Mouse (Mus musculus): ENCODE data around the gene Hprt.

Hprt gene

DNA sequence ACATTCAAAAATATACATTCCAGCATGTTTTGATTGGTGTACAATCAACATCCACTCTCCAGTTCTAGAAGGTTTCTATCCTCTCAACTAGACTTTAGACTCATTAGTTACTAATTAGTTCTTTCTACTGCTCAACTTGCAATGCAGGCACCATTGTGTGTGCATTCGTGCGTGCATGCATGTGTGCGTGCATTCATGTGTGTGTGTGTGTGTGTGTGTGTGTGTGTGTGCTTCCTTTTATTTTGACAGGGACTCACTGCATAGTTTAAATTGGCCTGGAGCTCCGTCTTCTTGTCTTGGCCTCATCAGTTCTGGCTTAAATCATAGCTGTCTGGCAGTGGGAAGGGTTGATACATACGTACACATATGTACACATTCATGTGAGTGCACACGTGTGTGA is 53.1 kb downstream of the Hprt start:
- DNase-seq (ENCODE audit: low spot score), result no peak

- DNase-seq (ENCODE audit: low spot score), result no peak
These were observed 57.4 kb downstream of the Hprt start for GRCm38 (mm10) chrX:53045187-53045903.

DNA sequence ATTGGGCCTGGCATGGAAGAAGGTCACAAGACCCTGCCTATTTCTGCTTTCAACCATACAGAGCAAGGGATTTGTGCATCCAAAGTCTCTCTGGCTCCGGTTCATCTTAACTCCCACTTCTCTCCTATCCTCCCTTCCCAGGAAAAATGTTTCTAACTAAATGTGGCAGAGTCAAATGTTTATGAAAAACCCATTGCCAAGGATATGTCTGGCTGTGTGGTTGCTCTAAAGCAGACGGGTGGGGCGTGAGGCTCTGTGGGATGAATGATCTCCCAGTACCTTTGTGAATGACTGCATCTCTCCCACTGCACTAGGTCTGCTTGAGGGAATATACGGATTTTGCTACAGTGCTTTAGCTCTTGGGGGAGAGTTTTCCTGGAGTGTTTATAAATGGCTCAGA is 58.1 kb downstream of the Hprt start:
- DNase-seq (ENCODE audit: low spot score), result no peak

- DNase-seq (ENCODE audit: low spot score), result no peak
These were observed 59.0 kb downstream of the Hprt start for GRCm38 (mm10) chrX:53046911-53047310.

DNA sequence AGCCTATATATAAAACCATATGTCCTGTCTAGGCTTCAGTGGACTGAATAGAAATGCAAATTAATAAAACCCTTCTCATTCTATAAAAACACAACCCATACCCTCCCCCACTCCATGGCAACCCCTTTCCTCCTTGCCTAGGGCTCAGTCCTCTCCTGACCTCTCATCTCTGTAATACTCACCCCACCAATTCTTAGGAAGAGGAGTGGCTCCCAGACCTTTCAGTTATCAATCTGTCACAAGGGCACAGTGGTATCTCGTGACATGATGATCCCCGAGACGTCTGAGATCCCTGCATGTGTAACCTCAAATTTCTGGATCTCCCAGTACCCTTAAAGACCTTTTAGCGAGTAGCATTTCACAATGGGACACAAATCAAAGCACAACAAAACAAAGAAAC is 61.3 kb downstream of the Hprt start:
- no peak for DNase-seq (ENCODE audit: low spot score)

DNA sequence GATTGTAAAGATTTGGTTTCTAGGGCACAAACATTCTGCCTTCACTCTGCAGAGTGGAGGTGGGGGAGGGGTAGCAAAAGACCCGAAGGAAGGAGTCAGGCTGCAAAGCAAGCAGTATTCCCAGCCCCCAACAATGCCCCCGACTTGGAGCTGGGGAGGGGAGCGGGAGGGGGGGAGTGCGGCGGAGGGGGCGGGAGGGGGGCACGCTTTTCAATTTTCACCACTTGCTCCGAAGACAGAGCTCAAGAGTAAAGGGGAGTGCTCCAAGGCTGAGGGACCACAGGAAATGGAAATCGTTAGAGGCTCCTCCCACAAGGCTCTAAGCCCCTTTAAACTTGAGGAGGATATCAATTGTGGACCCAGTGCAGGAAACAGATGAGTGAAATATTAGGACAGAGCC is 62.4 kb downstream of the Hprt start:
- DNase-seq (ENCODE audit: low spot score), result no peak

GRCm38 (mm10) chrX:53052652-53053500 is 64.9 kb downstream of the Hprt start:
- peak; percentile 57 for DNase-seq (ENCODE audit: low spot score)

DNA sequence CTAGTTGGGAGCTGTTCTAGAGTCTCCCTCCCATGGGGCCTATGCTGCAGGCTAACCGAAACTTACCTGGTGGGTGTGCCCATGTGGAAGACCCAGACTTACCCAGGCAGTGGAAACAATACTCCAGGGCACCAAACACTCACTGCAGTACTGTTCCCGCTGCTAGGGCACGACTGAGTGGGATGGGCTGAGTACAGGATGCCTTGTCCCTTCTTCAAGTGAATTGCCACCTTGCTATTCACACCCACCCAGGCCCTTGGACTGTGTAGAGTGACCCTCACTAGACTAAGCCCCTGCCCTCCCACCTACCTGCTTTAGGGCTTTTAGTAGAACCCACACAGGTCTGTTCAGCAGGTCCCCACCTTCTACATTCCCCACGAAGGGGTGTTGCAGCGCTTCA is 65.9 kb downstream of the Hprt start:
- DNase-seq (ENCODE audit: low spot score), result no peak

DNA sequence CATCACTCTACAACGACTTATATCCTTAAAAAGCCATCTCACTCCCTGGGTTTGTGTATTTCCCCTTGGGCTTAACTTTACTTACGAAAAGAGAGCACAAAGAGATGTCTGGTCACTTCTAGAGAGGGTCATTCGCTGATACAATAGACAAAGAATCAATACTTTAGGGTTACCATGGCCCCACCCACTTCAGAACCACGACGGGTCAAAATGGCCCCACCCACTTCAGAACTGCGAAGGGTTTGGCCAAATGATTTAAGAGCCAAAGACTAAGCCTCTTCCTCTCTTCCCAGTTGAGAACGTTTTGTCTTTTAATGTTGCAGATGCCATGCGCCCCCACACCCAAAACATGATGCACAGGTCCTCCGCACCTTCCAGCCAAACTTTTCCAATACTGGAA is 67.8 kb downstream of the Hprt start:
- DNase-seq (ENCODE audit: low spot score), result no peak

DNA sequence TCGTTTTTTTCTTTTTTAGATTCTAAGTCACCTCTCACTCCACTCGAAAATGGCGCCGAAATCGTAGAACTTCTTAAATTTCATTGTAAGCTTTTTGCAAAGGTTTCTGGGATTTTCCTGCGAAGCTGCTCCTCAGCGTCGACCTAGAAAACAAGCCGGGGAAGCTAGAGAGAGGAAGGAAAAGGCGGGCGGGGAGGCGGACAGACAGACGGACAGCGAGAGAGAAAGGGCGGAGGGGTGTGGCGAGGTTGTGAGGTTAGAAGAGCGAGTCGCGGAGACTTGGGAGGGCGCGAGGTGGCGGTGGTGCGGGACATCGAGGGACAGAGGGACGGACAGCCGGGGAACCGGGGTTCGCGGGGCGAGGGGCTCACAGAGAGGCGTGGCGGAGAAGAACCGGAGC is 68.7 kb downstream of the Hprt start:
- DNase-seq (ENCODE audit: low spot score), result peak; percentile 49

GRCm38 (mm10) chrX:53057054-53057759 is 69.3 kb downstream of the Hprt start:
- peak; percentile 82 for DNase-seq (ENCODE audit: low spot score)

DNA sequence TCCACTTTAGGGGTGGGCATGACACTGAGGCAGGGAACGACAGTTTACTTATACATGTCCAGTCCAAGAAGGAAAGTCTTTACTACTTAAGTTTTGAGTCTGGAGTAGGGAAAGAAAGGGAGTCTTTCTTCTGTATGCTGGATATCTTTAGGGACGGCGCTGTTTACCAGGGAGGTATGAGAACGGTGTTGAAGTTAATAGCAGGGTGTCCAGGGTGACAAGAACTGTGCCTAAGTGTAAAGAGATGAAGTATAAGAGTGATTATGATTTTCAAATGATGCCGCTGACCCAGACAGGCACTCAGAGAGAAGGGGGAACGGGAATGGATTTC is 69.8 kb downstream of the Hprt start:
- no peak for DNase-seq (ENCODE audit: low spot score)

DNA sequence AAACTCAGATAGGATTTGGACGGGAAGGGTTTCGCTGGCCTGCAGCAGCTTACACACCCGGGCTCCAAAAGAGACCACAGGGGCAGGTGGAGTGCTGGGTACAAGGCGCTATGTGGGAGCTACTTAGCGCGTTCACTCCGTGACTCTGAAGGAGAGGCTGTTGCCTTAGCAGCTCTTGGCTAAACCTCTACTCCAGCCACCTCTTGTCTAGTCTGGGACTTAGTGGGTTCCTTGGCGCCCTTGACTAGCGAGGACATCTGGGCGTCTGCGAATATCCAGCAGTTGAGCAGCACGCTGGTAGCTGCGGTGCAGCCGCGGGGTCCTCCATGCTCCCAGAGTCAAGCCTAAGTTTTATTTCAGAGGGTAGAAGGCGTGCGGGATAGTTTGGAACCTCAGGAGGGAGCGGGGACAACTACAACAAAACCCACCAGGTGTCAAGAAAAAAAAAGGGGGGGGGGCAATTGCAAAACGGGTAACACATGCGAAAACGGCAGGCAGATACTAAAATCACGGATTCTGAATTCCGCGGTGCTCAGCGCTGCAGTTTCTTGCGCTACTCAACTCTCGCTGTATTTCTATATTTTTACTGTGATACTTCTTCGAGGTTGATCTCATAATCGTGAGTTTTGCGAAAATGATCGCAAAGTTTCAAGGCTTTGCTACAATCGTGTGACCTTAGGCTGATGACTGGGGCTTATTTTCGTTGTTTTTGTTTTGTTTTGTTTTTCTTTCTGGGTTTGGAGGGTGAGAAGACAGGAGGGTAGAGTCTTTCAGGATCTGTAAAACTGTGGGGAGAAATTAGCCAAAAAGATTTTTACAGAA is 70.7 kb downstream of the Hprt start:
- peak; percentile 42 for DNase-seq (ENCODE audit: low spot score)

DNA sequence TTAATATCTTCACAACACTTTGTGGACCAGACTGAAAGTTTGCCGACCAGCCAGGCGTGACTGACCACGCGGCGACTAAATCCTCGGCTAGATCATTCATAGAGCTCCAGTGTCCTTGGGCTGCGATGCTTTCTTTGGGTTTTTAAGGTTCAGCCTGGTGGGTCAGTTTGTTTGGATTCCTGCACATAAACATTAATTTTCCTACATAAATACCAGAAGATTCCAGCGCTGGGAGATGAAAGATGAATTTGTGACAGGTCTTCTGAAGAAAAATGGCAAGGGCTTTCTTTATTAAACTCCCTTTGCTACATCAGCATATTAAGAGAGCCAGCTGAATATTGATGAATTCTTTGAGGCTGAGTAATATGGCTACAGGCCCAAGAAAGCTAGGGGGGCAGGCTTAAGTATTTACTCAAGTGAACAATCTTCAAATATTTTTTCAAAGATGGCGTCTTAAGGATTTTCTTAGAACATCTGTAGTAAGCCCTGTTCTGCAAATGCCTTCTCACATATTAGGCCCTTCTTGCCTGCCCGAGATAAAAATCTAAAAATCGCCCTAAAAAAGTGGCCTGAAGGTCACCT is 71.6 kb downstream of the Hprt start:
- no peak for DNase-seq (ENCODE audit: low spot score)

- no peak for DNase-seq (ENCODE audit: low spot score)
These were observed 76.5 kb downstream of the Hprt start for GRCm38 (mm10) chrX:53064406-53064805.
